Mouse (Mus musculus) hindbrain, embryonic 11.5 days (tissue): ENCODE measurements around the gene Per1. TPM values are rescaled to one million over a fixed set of nuclear protein-coding genes. Genes with fewer than 3 reads are reported as not detected.

Source experiments
- ATAC-seq: fragments of 200-750 bp; cut with Nextera tagmentation; 2 replicates; pipeline ENCODE4 v1.8.0; 2017; ENCODE audit warnings: mild to moderate bottlenecking, moderate TSS enrichment, moderate library complexity; ENCODE audit not compliant: low FRiP score
- DNase-seq: peaks from one replicate; pipeline ENCODE4 v3.0.0-alpha.2; 2015; ENCODE audit warnings: low spot score
- H3K27ac ChIP-seq: fragments of 300-500 bp; sonication (generic); 2 replicates; pipeline ENCODE4 v1.5.1; 2014; ENCODE audit warnings: mild to moderate bottlenecking, low read depth, low read length
- H3K27me3 ChIP-seq: fragments of 300-500 bp; sonication (generic); 2 replicates; pipeline ENCODE4 v1.6.1; 2014; ENCODE audit warnings: mild to moderate bottlenecking, low read length, moderate library complexity, mixed read lengths; ENCODE audit not compliant: control insufficient read depth, insufficient read depth
- H3K36me3 ChIP-seq: fragments of 300-500 bp; sonication (generic); 2 replicates; pipeline ENCODE4 v1.6.1; 2014; ENCODE audit warnings: mild to moderate bottlenecking, low read length, moderate library complexity, mixed read lengths; ENCODE audit not compliant: control insufficient read depth, insufficient read depth
- H3K4me1 ChIP-seq: fragments of 300-500 bp; sonication (generic); replicated peaks from 2 replicates; pipeline ENCODE4 v1.6.1; 2014; ENCODE audit warnings: low read length, mixed read lengths; ENCODE audit not compliant: control insufficient read depth, insufficient read depth
- H3K4me2 ChIP-seq: fragments of 300-500 bp; sonication (generic); replicated peaks from 2 replicates; pipeline ENCODE4 v1.6.1; 2014; ENCODE audit warnings: mild to moderate bottlenecking, low read depth, low read length
- H3K4me3 ChIP-seq: fragments of 300-500 bp; sonication (generic); 2 replicates; pipeline ENCODE4 v1.5.1; 2014; ENCODE audit warnings: low read depth, low read length
- H3K9ac ChIP-seq: fragments of 300-500 bp; sonication (generic); 2 replicates; pipeline ENCODE4 v1.6.1; 2014; ENCODE audit warnings: low read depth, low read length
- H3K9me3 ChIP-seq: fragments of 300-500 bp; sonication (generic); 2 replicates; pipeline ENCODE4 v1.6.1; 2016; ENCODE audit warnings: low read length; ENCODE audit not compliant: control insufficient read depth
- WGBS: fragments of 180-500 bp; shearing (Covaris S2); extraction: QIAGEN DNeasy Blood & Tissue Kit; methylation state at CpG from one replicate; pipeline ENCODE4 v1.1.7; 2014; 5-methylcytosine and 5-hydroxymethylcytosine counted together
- polyA plus RNA-seq: library from polyadenylated mRNA; unstranded; fragments of >200 nt; fragmentation: Nextera tagmentation; extraction: Ambion mirVana; gene quantifications from 2 replicates; pipeline ENCODE4 v1.2.1, GENCODE M21; 2014

Gene Per1
- polyA plus RNA-seq, 1 experiment from 2014 or later: 7.4 TPM

GRCm38 (mm10) chr11:69103531-69104435 lies 8.8 kb downstream of the Per1 start:
- Histone ChIP-seq H3K36me3 (0 out of 2 replicates have a peak, but pooled peaks cover 2% of the 10 kb centered on the region), H3K9me3 (no peaks in the 10 kb centered on the region), H3K27me3 (no peaks in the 10 kb centered on the region), H3K4me2 (no peak overlapping the region), H3K4me3 (no peak overlapping the region), H3K27ac (no peak overlapping the region), H3K9ac (no peak overlapping the region), H3K4me1 (peaks cover 9% of the 10 kb centered on the region)
- 94% methylated on average over 15 of the region's 15 CpGs for WGBS
- no peak for ATAC-seq
- no peak for DNase-seq

GRCm38 (mm10) chr11:69104487-69104886 lies 9.5 kb downstream of the Per1 start:
- Histone ChIP-seq H3K36me3 (0 out of 2 replicates have a peak, but pooled peaks cover 2% of the 10 kb centered on the region), H3K4me2 (no peak overlapping the region), H3K27me3 (no peaks in the 10 kb centered on the region), H3K27ac (no peak overlapping the region), H3K9ac (no peak overlapping the region), H3K4me1 (peaks cover 4% of the 10 kb centered on the region; the same call in 1 of the 2 replicates), H3K4me3 (no peak overlapping the region), H3K9me3 (no peaks in the 10 kb centered on the region)
- DNase-seq (no peak), ATAC-seq (no peak)
- WGBS: 93% methylated on average over 14 of the region's 14 CpGs

GRCm38 (mm10) chr11:69105227-69105626 lies 10.2 kb downstream of the Per1 start:
- Histone ChIP-seq H3K4me3 (no peak overlapping the region), H3K36me3 (0 out of 2 replicates have a peak, but pooled peaks cover 2% of the 10 kb centered on the region), H3K4me2 (no peak overlapping the region), H3K9me3 (no peaks in the 10 kb centered on the region), H3K4me1 (0 out of 2 replicates have a peak, but pooled peaks cover 3% of the 10 kb centered on the region), H3K9ac (no peak overlapping the region), H3K27me3 (no peaks in the 10 kb centered on the region), H3K27ac (no peak overlapping the region)
- ATAC-seq (no peak), DNase-seq (no peak)
- 89% methylated on average over 6 of the region's 6 CpGs for WGBS

- 63% methylated on average over 2 of the region's 2 CpGs for WGBS
These were observed 10.8 kb downstream of the Per1 start for GRCm38 (mm10) chr11:69105796-69106195.

GRCm38 (mm10) chr11:69106299-69106698 lies 11.3 kb downstream of the Per1 start:
- WGBS: 93% methylated on average over 11 of the region's 11 CpGs
- no peak overlapping the region for H3K9ac ChIP-seq
- H3K27me3 ChIP-seq: no peaks in the 10 kb centered on the region
- no peak overlapping the region for H3K4me2 ChIP-seq
- H3K4me3 ChIP-seq: no peak overlapping the region
- H3K36me3 ChIP-seq: 0 out of 2 replicates have a peak, but pooled peaks cover 2% of the 10 kb centered on the region
- H3K4me1 ChIP-seq: no peaks in the 10 kb centered on the region
- DNase-seq: no peak
- no peak for ATAC-seq
- no peaks in the 10 kb centered on the region for H3K9me3 ChIP-seq
- H3K27ac ChIP-seq: no peak overlapping the region

More at GRCm38 (mm10) chr11:69105796-69106195, 10.8 kb downstream of the Per1 start:
- H3K27me3 ChIP-seq: no peaks in the 10 kb centered on the region
- DNase-seq (no peak), ATAC-seq (no peak)
- no peaks in the 10 kb centered on the region for H3K4me1 ChIP-seq
- no peak overlapping the region for H3K9ac ChIP-seq
- no peak overlapping the region for H3K4me3 ChIP-seq
- H3K4me2 ChIP-seq: no peak overlapping the region
- H3K9me3 ChIP-seq: no peaks in the 10 kb centered on the region
- no peak overlapping the region for H3K27ac ChIP-seq
- H3K36me3 ChIP-seq: 0 out of 2 replicates have a peak, but pooled peaks cover 2% of the 10 kb centered on the region

- Histone ChIP-seq H3K36me3 (0 out of 2 replicates have a peak, but pooled peaks cover 2% of the 10 kb centered on the region), H3K27ac (no peak overlapping the region), H3K27me3 (no peaks in the 10 kb centered on the region), H3K9ac (no peak overlapping the region), H3K9me3 (no peaks in the 10 kb centered on the region), H3K4me3 (no peak overlapping the region), H3K4me1 (no peaks in the 10 kb centered on the region), H3K4me2 (no peak overlapping the region)
- DNase-seq: no peak
- no peak for ATAC-seq
- 87% methylated on average over 11 of the region's 11 CpGs for WGBS
These were observed 11.8 kb downstream of the Per1 start for GRCm38 (mm10) chr11:69106842-69107241.

- Histone ChIP-seq H3K9me3 (no peaks in the 10 kb centered on the region), H3K36me3 (0 out of 2 replicates have a peak, but pooled peaks cover 2% of the 10 kb centered on the region), H3K4me2 (no peak overlapping the region), H3K27ac (no peak overlapping the region), H3K4me1 (no peaks in the 10 kb centered on the region), H3K4me3 (no peak overlapping the region), H3K9ac (no peak overlapping the region), H3K27me3 (no peaks in the 10 kb centered on the region)
- no peak for ATAC-seq
- WGBS: 88% methylated on average over 11 of the region's 11 CpGs
- DNase-seq: no peak
These were observed 12.7 kb downstream of the Per1 start for GRCm38 (mm10) chr11:69107676-69108075.

- Histone ChIP-seq H3K27ac (no peak overlapping the region), H3K9me3 (no peaks in the 10 kb centered on the region), H3K27me3 (no peaks in the 10 kb centered on the region), H3K4me3 (no peak overlapping the region), H3K9ac (no peak overlapping the region), H3K36me3 (0 out of 2 replicates have a peak, but pooled peaks cover 2% of the 10 kb centered on the region), H3K4me1 (no peaks in the 10 kb centered on the region), H3K4me2 (no peak overlapping the region)
- 96% methylated on average over 9 of the region's 9 CpGs for WGBS
- no peak for ATAC-seq
- no peak for DNase-seq
These were observed 13.2 kb downstream of the Per1 start for GRCm38 (mm10) chr11:69108223-69108622.
